Mouse (Mus musculus) E14TG2a.4 (cell line): ENCODE measurements around the gene Tfap2c.

Source experiments
- CTCF ChIP-seq: conservative IDR thresholded peaks from 2 replicates; pipeline ENCODE4 v1.5.1; 2014; ENCODE audit warnings: low read length
- NANOG ChIP-seq: IDR thresholded peaks from 2 replicates; pipeline ENCODE4 v1.6.1; 2014; ENCODE audit warnings: borderline replicate concordance, low read length, mixed read lengths
- POU5F1 ChIP-seq: IDR thresholded peaks from 2 replicates; pipeline ENCODE4 v1.6.1; 2014; ENCODE audit warnings: low read length, borderline replicate concordance

DNA sequence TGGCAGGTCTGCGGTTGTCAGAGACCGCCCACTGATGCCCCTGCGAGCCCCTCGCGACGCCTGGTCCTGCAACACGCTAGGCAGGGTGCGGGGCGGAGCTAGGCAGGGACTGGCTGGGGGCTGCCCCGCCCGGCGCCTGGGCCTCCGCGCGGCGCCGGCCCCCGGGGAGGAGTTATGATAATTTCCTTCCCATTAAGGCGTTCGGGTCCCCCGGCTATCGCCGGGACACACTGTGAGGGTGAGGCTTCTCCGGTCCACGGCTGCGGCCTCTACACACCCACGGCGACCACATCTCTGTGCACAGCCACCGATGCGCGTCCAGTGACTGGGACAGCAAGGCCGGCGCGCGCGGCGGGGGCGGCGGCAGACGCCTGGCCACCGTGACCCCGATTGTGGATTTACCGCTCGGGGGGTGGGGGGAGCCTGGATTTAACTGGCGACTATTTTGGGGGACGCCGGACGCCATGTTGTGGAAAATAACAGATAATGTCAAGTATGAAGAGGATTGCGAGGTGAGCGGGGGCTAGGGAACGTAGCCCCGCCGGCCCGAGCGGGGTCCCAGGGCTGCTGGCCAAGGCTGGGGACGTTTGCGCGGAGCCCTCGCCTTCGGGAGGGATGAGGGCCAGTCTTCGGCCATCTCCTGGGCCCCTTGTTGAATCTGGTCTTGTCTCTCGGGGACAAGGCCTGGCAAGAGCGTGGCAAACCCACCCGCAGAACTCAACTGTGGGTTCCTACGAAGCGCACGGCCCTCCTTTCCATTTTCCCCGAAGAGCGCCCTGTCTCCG is at the start of gene Tfap2c:
- TF ChIP-seq CTCF = no peak
- no peak for TF ChIP-seq POU5F1
- no peak for TF ChIP-seq NANOG
